Comparison of ENCODE assay signal across 8 mouse cellular contexts in the genomic region with DNA sequence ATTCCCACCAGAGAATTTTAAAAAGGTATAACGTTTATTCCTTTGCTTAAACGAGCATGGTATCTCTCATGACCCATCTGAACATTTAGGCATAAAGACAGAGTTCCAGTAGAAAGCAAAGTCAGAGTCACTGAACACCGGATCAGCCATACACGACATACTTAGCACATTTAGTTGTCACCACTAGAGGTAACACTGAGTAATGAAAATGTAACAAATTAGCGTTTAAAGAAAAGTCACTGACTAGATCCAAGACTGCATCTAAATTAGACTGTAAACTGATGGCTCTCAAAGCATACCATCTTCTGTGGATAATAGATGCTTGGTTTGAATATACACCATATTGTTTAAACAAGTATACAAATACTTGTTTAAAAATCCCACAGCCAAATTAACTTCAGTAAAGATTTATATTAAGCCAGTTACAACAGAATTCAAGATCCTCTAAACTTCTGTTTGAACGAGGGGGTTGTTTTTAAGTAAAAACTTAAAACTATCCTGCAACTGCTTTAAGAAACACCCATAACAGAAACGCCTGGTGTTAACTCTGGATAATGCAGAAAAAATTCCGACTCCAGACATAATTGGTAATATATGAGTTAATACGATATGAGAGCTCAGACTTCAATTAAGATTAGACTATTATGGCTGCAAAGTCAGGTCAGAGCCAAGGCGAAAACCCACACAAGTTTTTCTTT. TPM values are rescaled to one million over a fixed set of nuclear protein-coding genes. Genes with fewer than 3 reads are reported as not detected.
A peak's percentile ranks its signal among the peaks of the same experiment; 100 is the strongest.
DNase-seq lines count a peak whose midpoint lies in the region; ATAC-seq and TF ChIP-seq lines count a peak whose summit lies in the region.

No protein-coding gene starts in this region.

- no peak for TF ChIP-seq CTCF in Patski (IDR thresholded peaks at IDR 0.05)
- TF ChIP-seq CTCF in liver, postnatal 0 days (IDR thresholded peaks at IDR 0.05; ENCODE audit: low read depth) = peak; percentile 65

- POLR2A ChIA-PET in Patski (lab: Charles Lee) = interaction anchor here (0.7 kb wide), 2 partner anchors 147 to 729 kb away, joined by 3 to 5 read pairs; no protein-coding TSS in a partner anchor

- peak overlapping the region; percentile 55 for H3K9ac ChIP-seq in kidney, embryonic 15.5 days
- peak overlapping the region; percentile 66 for H3K9ac ChIP-seq in forebrain, embryonic 16.5 days (replicated peaks; ENCODE audit: low read depth, low read length)
- peak overlapping the region; percentile 75 for H3K9ac ChIP-seq in liver, postnatal 0 days (replicated peaks)

- CTCF ChIA-PET in Patski (lab: Charles Lee) = interaction anchor here (1.0 to 2.1 kb wide), 3 partner anchors 12 to 25 kb away, joined by 3 to 6 read pairs (median 3); no protein-coding TSS in a partner anchor

- H3K9me3 ChIP-seq in kidney, embryonic 15.5 days (replicated peaks) = peaks cover 4% of the 10 kb centered on the region; the same call in 1 of the 2 replicates
- no peaks in the 10 kb centered on the region for H3K9me3 ChIP-seq in forebrain, embryonic 16.5 days (ENCODE audit: control insufficient read depth, low read length)
- H3K9me3 ChIP-seq in liver, postnatal 0 days (ENCODE audit: low read length) = no peaks in the 10 kb centered on the region

- in situ Hi-C loops in Patski (cut with MboI; ENCODE audit: low pct_unique_long_range_greater_than_20kb) = no loop called here

- peak overlapping the region; percentile 86 for H3K4me3 ChIP-seq in kidney, embryonic 15.5 days (replicated peaks)
- peak overlapping the region; percentile 66 for H3K4me3 ChIP-seq in forebrain, embryonic 16.5 days (replicated peaks; ENCODE audit: low read length)
- peak overlapping the region; percentile 86 for H3K4me3 ChIP-seq in liver, postnatal 0 days (ENCODE audit: low read depth, low read length)

- H3K4me1 ChIP-seq in kidney, embryonic 15.5 days = peaks cover 10% of the 10 kb centered on the region; the same call in 1 of the 2 replicates
- peaks cover 11% of the 10 kb centered on the region for H3K4me1 ChIP-seq in forebrain, embryonic 16.5 days (replicated peaks; ENCODE audit: control insufficient read depth, insufficient read depth, low read length)
- H3K4me1 ChIP-seq in liver, postnatal 0 days (ENCODE audit: insufficient read depth) = 0 out of 2 replicates have a peak, but pooled peaks cover 6% of the 10 kb centered on the region

- peaks cover 24% of the 10 kb centered on the region for H3K36me3 ChIP-seq in kidney, embryonic 15.5 days
- H3K36me3 ChIP-seq in forebrain, embryonic 16.5 days (ENCODE audit: control insufficient read depth, insufficient read depth) = peaks cover 9% of the 10 kb centered on the region
- peaks cover 11% of the 10 kb centered on the region for H3K36me3 ChIP-seq in liver, postnatal 0 days (replicated peaks; ENCODE audit: insufficient read depth, low read length)

- no peak overlapping the region for H3K27ac ChIP-seq in kidney, embryonic 15.5 days
- H3K27ac ChIP-seq in forebrain, embryonic 16.5 days (ENCODE audit: low read length) = no peak overlapping the region
- H3K27ac ChIP-seq in liver, postnatal 0 days (ENCODE audit: low read depth) = peak overlapping the region; percentile 96

- ATAC-seq in kidney, embryonic 15.5 days (replicated peaks; ENCODE audit: low FRiP score) = no peak
- no peak for ATAC-seq in Patski
- ATAC-seq in forebrain, embryonic 16.5 days = no peak
- no peak for ATAC-seq in liver, postnatal 0 days
- ATAC-seq in activated CD4-positive, CD25-positive, alpha-beta regulatory T cell, adult 4 months = no peak

- 24% methylated on average over 10 of the region's 10 CpGs for WGBS in kidney, embryonic 15.5 days
- 24% methylated on average over 10 of the region's 10 CpGs for WGBS in forebrain, embryonic 16.5 days
- WGBS in liver, postnatal 0 days (ENCODE audit: insufficient replicate concordance) = 16% methylated on average over 10 of the region's 10 CpGs

- H3K4me2 ChIP-seq in kidney, embryonic 15.5 days = peak overlapping the region; percentile 70
- H3K4me2 ChIP-seq in forebrain, embryonic 16.5 days (ENCODE audit: low read length) = peak overlapping the region; percentile 66
- H3K4me2 ChIP-seq in liver, postnatal 0 days (ENCODE audit: low read depth, low read length) = peak overlapping the region; percentile 71

- no peak for TF ChIP-seq EP300 in liver, postnatal 0 days (IDR thresholded peaks at IDR 0.05; ENCODE audit: low read depth)

- DNase-seq in kidney, postnatal 10 days = no peak
- peak; percentile 10 for DNase-seq in Patski (ENCODE audit: low read depth, low spot score)
- no peak for DNase-seq in liver, postnatal 0 days
- DNase-seq in adrenal gland, postnatal 25 days = no peak
- DNase-seq in frontal cortex, postnatal 10 days (ENCODE audit: low spot score in 2 of 2) = no peak

- H3K27me3 ChIP-seq in kidney, embryonic 15.5 days = no peaks in the 10 kb centered on the region
- H3K27me3 ChIP-seq in Patski = no peaks in the 10 kb centered on the region
- H3K27me3 ChIP-seq in forebrain, embryonic 16.5 days (replicated peaks; ENCODE audit: control insufficient read depth, insufficient read depth, low read length) = no peaks in the 10 kb centered on the region
- H3K27me3 ChIP-seq in liver, postnatal 0 days (ENCODE audit: insufficient read depth, low read length) = no peaks in the 10 kb centered on the region

RNA-seq across cellular contexts. Expression of a gene that starts 1.2 kb away (rescaled TPM):
- 30.7 and 33.0 TPM in 2 replicates for polyA plus RNA-seq in kidney, embryonic 15.5 days (2015; fragmentation: Nextera tagmentation; extraction: Ambion mirVana)
- 19.6 TPM for polyA plus RNA-seq in Patski (2021)
- 9.9 and 11.3 TPM in 2 replicates for polyA plus RNA-seq in forebrain, embryonic 16.5 days (2015; fragmentation: Nextera tagmentation; extraction: Ambion mirVana)
- polyA plus RNA-seq in liver, postnatal 0 days (2015; fragmentation: Nextera tagmentation; extraction: Ambion mirVana) = 8.7 and 9.6 TPM in 2 replicates
- 3.9 TPM in 2 replicates for total RNA-seq in adrenal gland, postnatal 25 days (2021)
- polyA plus RNA-seq in activated CD4-positive, CD25-positive, alpha-beta regulatory T cell, adult 4 months (2017; shearing (Covaris generic)) = 10 to 100 TPM; 14.6 to 17.4 TPM

RNA-seq across cellular contexts. Expression of a gene that starts 1.7 kb away (rescaled TPM):
- 64.9 and 67.4 TPM in 2 replicates for polyA plus RNA-seq in kidney, embryonic 15.5 days (2015; fragmentation: Nextera tagmentation; extraction: Ambion mirVana)
- 147 TPM for polyA plus RNA-seq in Patski (2021)
- polyA plus RNA-seq in forebrain, embryonic 16.5 days (2015; fragmentation: Nextera tagmentation; extraction: Ambion mirVana) = 38.9 and 46.4 TPM in 2 replicates
- polyA plus RNA-seq in liver, postnatal 0 days (2015; fragmentation: Nextera tagmentation; extraction: Ambion mirVana) = 215 and 239 TPM in 2 replicates
- 163 and 173 TPM in 2 replicates for total RNA-seq in adrenal gland, postnatal 25 days (2021)
- polyA plus RNA-seq in activated CD4-positive, CD25-positive, alpha-beta regulatory T cell, adult 4 months (2017; shearing (Covaris generic)) = 10 to 100 TPM; 31.7 to 39.6 TPM

RNA-seq across cellular contexts. Expression of a gene that starts 36.5 kb away (rescaled TPM):
- polyA plus RNA-seq in kidney, embryonic 15.5 days (2015; fragmentation: Nextera tagmentation; extraction: Ambion mirVana) = 168 and 181 TPM in 2 replicates
- 138 TPM for polyA plus RNA-seq in Patski (2021)
- 161 and 169 TPM in 2 replicates for polyA plus RNA-seq in forebrain, embryonic 16.5 days (2015; fragmentation: Nextera tagmentation; extraction: Ambion mirVana)
- 31.5 and 36.6 TPM in 2 replicates for polyA plus RNA-seq in liver, postnatal 0 days (2015; fragmentation: Nextera tagmentation; extraction: Ambion mirVana)
- total RNA-seq in adrenal gland, postnatal 25 days (2021) = 55.7 and 62.3 TPM in 2 replicates
- 100 to 1,000 TPM in 1 of 2 experiments, 10 to 100 TPM in 1; 99.8 to 114 TPM for polyA plus RNA-seq in activated CD4-positive, CD25-positive, alpha-beta regulatory T cell, adult 4 months (2017; shearing (Covaris generic))
